Mouse (Mus musculus): Measurements from ENCODE around the gene Rc3h1.
"Not testable (repeated sequence)": the region's sequence is repeated elsewhere in the genome, so short reads cannot be mapped to it uniquely, and the experiment has no call there.

Gene Rc3h1

DNA sequence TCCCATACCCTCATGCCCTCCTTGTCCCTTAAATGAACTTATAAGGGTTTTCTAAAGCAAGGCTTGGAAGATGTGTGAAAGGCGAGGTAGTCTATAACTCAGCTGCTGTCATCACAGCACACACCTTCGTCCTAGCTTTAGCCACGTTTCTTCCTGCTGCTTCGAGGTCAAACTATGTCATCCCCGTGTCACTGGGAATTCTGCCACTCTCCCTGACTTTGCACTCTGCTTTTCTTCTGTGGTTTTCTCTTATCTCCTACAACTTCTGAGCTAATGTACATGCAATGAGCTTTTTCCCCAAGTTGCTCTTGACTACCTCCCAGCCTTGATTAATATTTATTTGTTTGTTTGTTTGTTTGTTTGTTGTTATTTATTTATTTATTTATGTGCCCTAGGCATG is 73.8 kb downstream of the Rc3h1 start:
- Histone ChIP-seq H3K36me3 (ENCODE audit: insufficient read depth, low read length) (peaks cover 3% of the 10 kb centered on the region; the same call in 1 of the 2 replicates), H3K4me3 (replicated peaks; ENCODE audit: low read length) (no peak overlapping the region), H3K9me3 (ENCODE audit: low read length) (no peaks in the 10 kb centered on the region), H3K4me1 (replicated peaks; ENCODE audit: low read depth, low read length) (peaks cover 7% of the 10 kb centered on the region; the same call in 1 of the 2 replicates), H3K27me3 (ENCODE audit: insufficient read depth, low read length) (no peaks in the 10 kb centered on the region)
- TF ChIP-seq POU5F1 (IDR thresholded peaks at IDR 0.05; ENCODE audit: borderline replicate concordance, low read length) = no peak

DNA sequence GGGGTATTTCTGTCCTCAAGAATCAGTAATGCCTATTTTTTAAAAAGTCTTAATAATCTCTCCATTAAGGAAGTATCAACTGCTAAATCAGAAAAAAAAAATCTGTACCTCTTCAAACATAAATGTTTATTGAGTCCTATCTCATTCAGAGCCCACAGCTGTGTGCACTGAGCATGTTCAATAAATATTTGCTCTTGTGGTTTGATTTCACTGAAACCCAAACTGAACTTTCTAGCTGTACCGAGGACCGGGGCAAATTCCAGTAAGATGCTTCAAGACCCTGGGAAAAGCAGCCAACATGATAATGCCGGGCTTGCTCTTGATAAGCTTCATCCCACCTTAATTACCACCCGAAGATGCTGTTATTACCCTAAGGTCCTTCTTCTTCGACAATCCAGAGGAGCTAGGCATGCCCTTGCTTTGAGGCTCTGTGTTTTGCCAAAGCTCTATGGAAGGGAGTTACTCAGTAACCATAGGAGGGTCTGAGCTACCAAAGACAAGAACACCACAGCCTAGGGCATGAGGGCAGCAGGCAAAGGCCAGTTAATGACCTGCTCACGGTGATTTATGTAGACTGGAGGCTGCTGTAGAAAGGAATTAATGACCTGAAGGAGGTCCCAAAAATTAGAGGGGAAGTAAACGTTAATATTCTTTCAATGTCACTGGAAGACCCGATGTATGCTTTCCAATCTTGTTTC is 74.5 kb downstream of the Rc3h1 start:
- no peaks in the 10 kb centered on the region for H3K27me3 ChIP-seq (ENCODE audit: insufficient read depth, low read length)

DNA sequence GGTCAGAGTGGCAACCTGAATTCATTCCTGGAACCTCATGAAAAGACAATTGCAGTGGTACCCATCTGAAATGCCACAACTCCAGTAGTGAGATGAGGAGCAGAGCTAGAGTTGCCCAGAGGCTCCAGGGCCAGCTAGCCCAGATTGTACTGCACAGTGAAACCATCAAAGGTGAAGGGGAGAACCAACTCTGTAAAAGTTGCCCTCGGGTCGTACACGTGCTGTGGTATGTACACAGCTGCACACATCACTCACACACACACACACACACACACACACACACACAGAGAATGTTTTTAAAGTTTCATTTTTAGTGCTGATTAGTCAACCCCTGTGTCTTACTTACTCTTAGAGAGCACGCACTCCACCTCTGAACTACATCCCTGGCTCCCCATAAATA is 75.1 kb downstream of the Rc3h1 start:
- no peaks in the 10 kb centered on the region for H3K9me3 ChIP-seq (ENCODE audit: low read length)
- TF ChIP-seq POU5F1 (IDR thresholded peaks at IDR 0.05; ENCODE audit: borderline replicate concordance, low read length) (no peak), CTCF (conservative IDR thresholded peaks at IDR 0.05; ENCODE audit: low read length) (no peak), NANOG (IDR thresholded peaks at IDR 0.05; ENCODE audit: borderline replicate concordance, low read length) (no peak)
- H3K36me3 ChIP-seq (ENCODE audit: insufficient read depth, low read length) = no peaks in the 10 kb centered on the region
- no peak overlapping the region for H3K4me3 ChIP-seq (replicated peaks; ENCODE audit: low read length)
- peaks cover 6% of the 10 kb centered on the region; the same call in 1 of the 2 replicates for H3K4me1 ChIP-seq (replicated peaks; ENCODE audit: low read depth, low read length)
- H3K27me3 ChIP-seq (ENCODE audit: insufficient read depth, low read length) = no peaks in the 10 kb centered on the region

More for the DNA sequence above, 74.5 kb downstream of the Rc3h1 start:
- Histone ChIP-seq H3K36me3 (ENCODE audit: insufficient read depth, low read length) (no peaks in the 10 kb centered on the region), H3K9me3 (ENCODE audit: low read length) (no peaks in the 10 kb centered on the region), H3K4me1 (replicated peaks; ENCODE audit: low read depth, low read length) (peaks cover 6% of the 10 kb centered on the region; the same call in 1 of the 2 replicates), H3K4me3 (replicated peaks; ENCODE audit: low read length) (no peak overlapping the region)
- no peak for TF ChIP-seq CTCF (conservative IDR thresholded peaks at IDR 0.05; ENCODE audit: low read length)
- TF ChIP-seq POU5F1 (IDR thresholded peaks at IDR 0.05; ENCODE audit: borderline replicate concordance, low read length) = no peak
- TF ChIP-seq NANOG (IDR thresholded peaks at IDR 0.05; ENCODE audit: borderline replicate concordance, low read length) = no peak

DNA sequence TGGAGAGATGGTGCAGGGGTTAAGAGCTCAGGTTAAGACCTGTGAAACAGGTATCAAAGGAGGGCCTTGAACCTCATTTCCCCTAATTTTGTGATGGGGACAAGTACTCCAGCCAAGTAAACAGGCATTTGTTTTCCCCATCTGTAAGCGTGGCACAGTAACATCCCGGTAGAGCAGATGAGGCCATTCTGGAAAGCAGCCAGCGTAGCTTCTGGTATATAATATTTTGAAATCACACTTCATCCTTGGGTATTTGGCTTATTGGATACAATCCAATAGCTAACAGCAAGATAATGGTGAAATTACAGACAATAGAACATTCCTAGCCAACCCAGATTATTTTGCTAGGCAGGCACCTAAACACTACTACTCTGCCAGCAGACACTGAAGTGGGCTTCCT is 76.7 kb downstream of the Rc3h1 start:
- Histone ChIP-seq H3K9me3 (ENCODE audit: low read length) (no peaks in the 10 kb centered on the region), H3K4me1 (replicated peaks; ENCODE audit: low read depth, low read length) (no peaks in the 10 kb centered on the region; the same call in 1 of the 2 replicates), H3K36me3 (ENCODE audit: insufficient read depth, low read length) (no peaks in the 10 kb centered on the region), H3K27me3 (ENCODE audit: insufficient read depth, low read length) (no peaks in the 10 kb centered on the region; the same call in 1 of the 2 replicates), H3K4me3 (replicated peaks; ENCODE audit: low read length) (no peak overlapping the region)
- no peak for TF ChIP-seq CTCF (conservative IDR thresholded peaks at IDR 0.05; ENCODE audit: low read length)
- TF ChIP-seq POU5F1 (IDR thresholded peaks at IDR 0.05; ENCODE audit: borderline replicate concordance, low read length) = no peak
- no peak for TF ChIP-seq NANOG (IDR thresholded peaks at IDR 0.05; ENCODE audit: borderline replicate concordance, low read length)

DNA sequence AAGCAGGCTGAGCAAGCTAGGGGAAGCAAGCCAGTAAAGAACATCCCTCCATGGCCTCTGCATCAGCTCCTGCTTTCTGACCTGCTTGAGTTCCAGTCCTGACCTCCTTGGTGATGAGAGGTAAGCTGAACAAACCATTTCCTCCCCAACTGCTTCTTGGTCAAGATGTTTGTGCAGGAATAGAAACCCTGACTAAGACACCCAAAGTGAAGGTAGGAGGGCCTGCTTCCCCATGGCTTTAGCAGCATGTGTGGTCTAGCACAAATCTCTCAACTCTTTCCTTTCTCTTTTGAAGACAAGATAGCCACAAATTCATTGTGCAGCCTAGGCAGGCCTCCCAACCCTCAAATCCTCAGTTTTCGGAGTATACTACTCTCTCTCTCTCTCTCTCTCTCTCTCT is 78.5 kb downstream of the Rc3h1 start:
- H3K36me3 ChIP-seq (ENCODE audit: insufficient read depth, low read length); H3K27me3 ChIP-seq (ENCODE audit: insufficient read depth, low read length); H3K4me3 ChIP-seq (replicated peaks; ENCODE audit: low read length); H3K4me1 ChIP-seq (replicated peaks; ENCODE audit: low read depth, low read length); H3K9me3 ChIP-seq (ENCODE audit: low read length): not testable (repeated sequence)

DNA sequence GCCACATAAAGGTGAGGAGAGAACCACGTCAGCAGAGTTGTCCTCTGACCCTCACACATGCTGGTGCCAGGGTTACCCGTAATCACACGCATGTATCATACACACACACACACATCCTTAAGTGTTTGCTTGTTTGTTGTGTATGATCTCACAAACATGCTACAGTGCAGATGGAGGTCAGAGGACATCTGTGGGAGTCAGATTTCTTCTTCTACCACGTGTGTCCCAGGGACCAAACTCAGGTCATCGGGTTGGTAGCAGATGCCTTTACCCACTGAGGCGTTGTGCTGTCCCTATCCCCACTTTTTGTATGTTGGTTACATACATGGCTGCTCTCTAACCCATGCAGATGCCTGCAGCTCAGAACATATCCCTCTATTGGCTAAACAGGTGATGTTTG is 79.3 kb downstream of the Rc3h1 start:
- TF ChIP-seq CTCF (conservative IDR thresholded peaks at IDR 0.05; ENCODE audit: low read length) (no peak), POU5F1 (IDR thresholded peaks at IDR 0.05; ENCODE audit: borderline replicate concordance, low read length) (no peak), NANOG (IDR thresholded peaks at IDR 0.05; ENCODE audit: borderline replicate concordance, low read length) (no peak)
- H3K4me1 ChIP-seq (replicated peaks; ENCODE audit: low read depth, low read length) = no peaks in the 10 kb centered on the region; the same call in 1 of the 2 replicates

DNA sequence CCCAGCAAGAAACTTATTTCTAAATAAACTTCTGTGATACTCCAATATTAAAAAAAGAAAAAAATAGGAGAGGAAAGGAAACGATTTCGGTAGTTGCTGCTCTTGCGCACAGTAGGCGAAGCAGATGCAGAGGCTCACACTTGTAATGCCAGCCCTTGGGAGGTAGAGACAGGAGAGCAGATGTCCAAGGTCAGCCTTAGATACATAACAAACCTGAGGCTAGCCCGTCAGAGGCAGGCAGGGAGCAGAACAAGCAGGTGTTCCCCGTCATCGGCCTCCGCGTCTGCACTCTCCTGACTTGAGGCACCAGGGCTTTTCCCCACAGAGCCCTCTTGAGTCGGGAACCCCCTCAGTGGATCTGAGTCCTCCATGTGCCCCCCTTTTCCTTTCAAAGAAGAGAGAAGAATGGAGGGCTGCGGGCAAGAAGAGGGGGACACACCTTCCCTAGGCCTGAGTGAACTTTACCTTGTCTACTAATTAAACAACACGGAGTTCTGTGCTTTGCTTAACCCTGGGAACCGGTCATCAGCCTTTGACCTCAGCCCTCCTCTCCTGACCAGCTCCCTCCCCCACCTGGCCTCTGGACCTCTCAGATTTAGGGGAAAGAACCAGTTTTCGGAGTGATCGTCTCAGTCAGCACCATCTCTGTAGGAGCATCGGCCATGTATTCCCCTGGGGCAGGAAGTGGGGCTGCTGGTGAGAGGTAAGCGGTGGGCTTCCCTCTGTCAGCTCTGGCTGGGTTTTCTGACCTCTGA is 80.8 kb downstream of the Rc3h1 start:
- no peak overlapping the region for H3K4me3 ChIP-seq (replicated peaks; ENCODE audit: low read length)
- H3K9me3 ChIP-seq (ENCODE audit: low read length) = no peaks in the 10 kb centered on the region
- TF ChIP-seq NANOG (IDR thresholded peaks at IDR 0.05; ENCODE audit: borderline replicate concordance, low read length) = no peak
- TF ChIP-seq POU5F1 (IDR thresholded peaks at IDR 0.05; ENCODE audit: borderline replicate concordance, low read length) = no peak
- no peak for TF ChIP-seq CTCF (conservative IDR thresholded peaks at IDR 0.05; ENCODE audit: low read length)
- no peaks in the 10 kb centered on the region; the same call in 1 of the 2 replicates for H3K4me1 ChIP-seq (replicated peaks; ENCODE audit: low read depth, low read length)
- no peaks in the 10 kb centered on the region for H3K36me3 ChIP-seq (ENCODE audit: insufficient read depth, low read length)
- no peaks in the 10 kb centered on the region; the same call in 1 of the 2 replicates for H3K27me3 ChIP-seq (ENCODE audit: insufficient read depth, low read length)

More for the DNA sequence above, 79.3 kb downstream of the Rc3h1 start:
- H3K36me3 ChIP-seq (ENCODE audit: insufficient read depth, low read length) = no peaks in the 10 kb centered on the region
- no peaks in the 10 kb centered on the region; the same call in 1 of the 2 replicates for H3K27me3 ChIP-seq (ENCODE audit: insufficient read depth, low read length)
- no peak overlapping the region for H3K4me3 ChIP-seq (replicated peaks; ENCODE audit: low read length)
- H3K9me3 ChIP-seq (ENCODE audit: low read length) = no peaks in the 10 kb centered on the region

DNA sequence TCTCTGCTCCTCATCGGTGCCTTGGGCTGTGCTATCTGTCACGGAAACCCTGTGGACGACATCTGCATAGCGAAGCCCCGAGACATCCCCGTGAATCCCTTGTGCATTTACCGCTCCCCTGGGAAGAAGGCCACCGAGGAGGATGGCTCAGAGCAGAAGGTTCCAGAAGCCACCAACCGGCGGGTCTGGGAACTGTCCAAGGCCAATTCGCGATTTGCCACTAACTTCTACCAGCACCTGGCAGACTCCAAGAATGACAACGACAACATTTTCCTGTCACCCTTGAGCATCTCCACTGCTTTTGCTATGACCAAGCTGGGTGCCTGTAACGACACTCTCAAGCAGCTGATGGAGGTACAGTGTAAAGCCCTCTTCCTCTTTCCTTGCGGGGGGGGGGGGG is 83.2 kb downstream of the Rc3h1 start:
- TF ChIP-seq NANOG (IDR thresholded peaks at IDR 0.05; ENCODE audit: borderline replicate concordance, low read length) (no peak), POU5F1 (IDR thresholded peaks at IDR 0.05; ENCODE audit: borderline replicate concordance, low read length) (no peak)
- H3K4me1 ChIP-seq (replicated peaks; ENCODE audit: low read depth, low read length) = peaks cover 3% of the 10 kb centered on the region
- no peaks in the 10 kb centered on the region for H3K36me3 ChIP-seq (ENCODE audit: insufficient read depth, low read length)
- H3K9me3 ChIP-seq (ENCODE audit: low read length) = no peaks in the 10 kb centered on the region
- H3K27me3 ChIP-seq (ENCODE audit: insufficient read depth, low read length) = no peaks in the 10 kb centered on the region; the same call in 1 of the 2 replicates
- no peak overlapping the region for H3K4me3 ChIP-seq (replicated peaks; ENCODE audit: low read length)
